Mouse (Mus musculus) liver, adult 2 months (tissue): ENCODE results near the gene Dock2. TPM values are rescaled to one million over a fixed set of nuclear protein-coding genes. Genes with fewer than 3 reads are reported as not detected.

Experiments
- DNase-seq: peaks from one replicate; pipeline ENCODE4 v3.0.0-alpha.2; 2011; ENCODE audit warnings: low read depth, low spot score; ENCODE audit errors: extremely low read depth
- H3K27ac ChIP-seq: fragments of 200-500 bp; replicated peaks from 2 replicates; pipeline ENCODE4 v1.5.1; 2012; ENCODE audit warnings: low read depth, mild to moderate bottlenecking, control low read depth, inconsistent platforms, low read length; ENCODE audit not compliant: insufficient read depth
- H3K27me3 ChIP-seq: fragments of 200-500 bp; 2 replicates; pipeline ENCODE4 v1.6.1; 2012; ENCODE audit warnings: mild to moderate bottlenecking, moderate library complexity, low read length, inconsistent platforms; ENCODE audit not compliant: control insufficient read depth, insufficient read depth
- H3K36me3 ChIP-seq: fragments of 200-500 bp; 2 replicates; pipeline ENCODE4 v1.6.1; 2012; ENCODE audit warnings: low read length, inconsistent platforms; ENCODE audit not compliant: control insufficient read depth, insufficient read depth
- H3K4me1 ChIP-seq: fragments of 200-500 bp; 2 replicates; pipeline ENCODE4 v1.6.1; 2011; ENCODE audit warnings: low read length; ENCODE audit not compliant: control insufficient read depth, insufficient read depth
- H3K4me3 ChIP-seq: fragments of 200-500 bp; 2 replicates; pipeline ENCODE4 v1.5.1; 2011; ENCODE audit warnings: low read depth, mild to moderate bottlenecking, control low read depth, low read length, moderate library complexity; ENCODE audit not compliant: insufficient read depth
- H3K79me2 ChIP-seq: fragments of 200-500 bp; 2 replicates; pipeline ENCODE4 v1.6.1; 2012; ENCODE audit warnings: inconsistent platforms, mild to moderate bottlenecking, low read length, moderate library complexity; ENCODE audit not compliant: control insufficient read depth, insufficient read depth
- H3K9ac ChIP-seq: fragments of 200-500 bp; 2 replicates; pipeline ENCODE4 v1.6.1; 2012; ENCODE audit warnings: low read depth, mild to moderate bottlenecking, control low read depth, inconsistent platforms, low read length
- CTCF ChIP-seq: fragments of 200-500 bp; IDR thresholded peaks from 2 replicates; pipeline ENCODE4 v1.5.1; 2011; ENCODE audit warnings: low read depth, low read length, control low read depth
- POLR2A ChIP-seq: fragments of 200-500 bp; IDR thresholded peaks from 2 replicates; pipeline ENCODE4 v1.6.1; 2011; ENCODE audit warnings: low read length, control low read depth; ENCODE audit not compliant: insufficient read depth; ENCODE audit errors: extremely low read depth
- WGBS: fragments of 180-500 bp; shearing (Covaris S2); methylation state at CpG from one replicate; pipeline ENCODE4 v1.1.7; 2018; 5-methylcytosine and 5-hydroxymethylcytosine counted together
- polyA plus RNA-seq: library from polyadenylated mRNA; depleted of rRNA; stranded (reverse); fragments of >200 nt; gene quantifications from 2 replicates; pipeline ENCODE4 v1.2.3, GENCODE M21; 2012
- total RNA-seq: library from RNA; depleted of rRNA; stranded (reverse); fragments of >200 nt; gene quantifications from 2 replicates; pipeline ENCODE4 v1.2.3, GENCODE M21; 2014

Dock2 gene
- total and polyA plus RNA-seq, 2 experiments, result 0.95 to 4.0 TPM

DNA sequence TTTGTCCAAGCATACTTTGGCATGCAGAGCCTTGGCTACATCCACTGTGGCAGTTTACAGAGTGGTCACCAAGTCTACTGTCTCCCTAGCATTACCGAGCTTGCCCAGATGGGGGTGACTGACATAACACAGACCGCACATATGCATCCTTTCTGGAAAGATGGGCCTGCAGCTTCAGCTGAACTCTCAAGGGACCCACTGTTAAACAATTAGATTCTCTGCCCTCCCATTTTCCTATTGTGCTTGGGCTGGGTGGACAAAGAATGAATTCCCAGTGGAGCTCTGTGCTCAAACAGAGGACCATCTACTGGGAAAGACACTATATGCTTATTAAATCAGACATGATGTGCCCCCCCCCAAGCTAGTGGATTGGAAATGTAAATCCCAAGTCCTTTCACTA is 9.1 kb downstream of the Dock2 start:
- H3K9ac ChIP-seq, result no peak overlapping the region
- H3K27ac ChIP-seq, result no peak overlapping the region
- no peaks in the 10 kb centered on the region for H3K27me3 ChIP-seq
- H3K36me3 ChIP-seq, result no peaks in the 10 kb centered on the region
- 66% methylated on average over 2 of the region's 2 CpGs for WGBS
- H3K4me1 ChIP-seq, result no peaks in the 10 kb centered on the region
- no peaks in the 10 kb centered on the region for H3K79me2 ChIP-seq
- no peak for TF ChIP-seq CTCF
- TF ChIP-seq POLR2A, result no peak
- no peak for DNase-seq
- no peak overlapping the region for H3K4me3 ChIP-seq

DNA sequence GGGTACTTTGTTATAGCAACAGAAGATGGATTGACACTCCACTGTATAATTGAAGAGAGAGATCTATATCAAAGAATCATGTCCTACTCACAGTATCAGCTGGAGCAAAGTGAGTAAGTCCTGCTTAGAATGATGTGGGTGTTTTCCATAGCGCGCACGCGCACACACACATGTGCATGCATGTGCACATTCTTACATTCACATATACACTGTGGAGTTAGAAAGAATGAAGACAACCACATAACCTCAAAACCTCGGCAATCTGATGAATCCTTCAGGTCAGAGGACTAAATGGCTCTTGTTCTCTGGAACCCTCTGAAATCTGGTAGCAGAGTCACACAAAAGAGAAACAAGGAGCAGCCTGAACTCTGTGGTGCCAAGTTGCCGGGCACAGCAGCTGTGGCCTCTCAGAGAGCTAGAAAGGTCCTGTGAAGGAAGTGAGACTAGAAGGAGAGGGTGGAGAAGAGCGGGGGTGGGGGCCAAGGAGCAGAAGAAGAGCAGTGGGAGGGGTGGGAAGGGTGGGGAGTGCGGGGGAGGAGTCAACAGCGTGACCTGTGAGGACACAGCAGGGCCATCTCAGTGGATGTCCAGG is 10.3 kb downstream of the Dock2 start:
- H3K79me2 ChIP-seq, result no peaks in the 10 kb centered on the region
- H3K4me3 ChIP-seq, result no peak overlapping the region
- TF ChIP-seq CTCF (no peak), POLR2A (no peak)
- no peak overlapping the region for H3K27ac ChIP-seq
- WGBS, result 82% methylated on average over 9 of the region's 9 CpGs
- no peaks in the 10 kb centered on the region for H3K36me3 ChIP-seq
- no peak overlapping the region for H3K9ac ChIP-seq
- H3K4me1 ChIP-seq, result no peaks in the 10 kb centered on the region
- H3K27me3 ChIP-seq, result no peaks in the 10 kb centered on the region
- no peak for DNase-seq

DNA sequence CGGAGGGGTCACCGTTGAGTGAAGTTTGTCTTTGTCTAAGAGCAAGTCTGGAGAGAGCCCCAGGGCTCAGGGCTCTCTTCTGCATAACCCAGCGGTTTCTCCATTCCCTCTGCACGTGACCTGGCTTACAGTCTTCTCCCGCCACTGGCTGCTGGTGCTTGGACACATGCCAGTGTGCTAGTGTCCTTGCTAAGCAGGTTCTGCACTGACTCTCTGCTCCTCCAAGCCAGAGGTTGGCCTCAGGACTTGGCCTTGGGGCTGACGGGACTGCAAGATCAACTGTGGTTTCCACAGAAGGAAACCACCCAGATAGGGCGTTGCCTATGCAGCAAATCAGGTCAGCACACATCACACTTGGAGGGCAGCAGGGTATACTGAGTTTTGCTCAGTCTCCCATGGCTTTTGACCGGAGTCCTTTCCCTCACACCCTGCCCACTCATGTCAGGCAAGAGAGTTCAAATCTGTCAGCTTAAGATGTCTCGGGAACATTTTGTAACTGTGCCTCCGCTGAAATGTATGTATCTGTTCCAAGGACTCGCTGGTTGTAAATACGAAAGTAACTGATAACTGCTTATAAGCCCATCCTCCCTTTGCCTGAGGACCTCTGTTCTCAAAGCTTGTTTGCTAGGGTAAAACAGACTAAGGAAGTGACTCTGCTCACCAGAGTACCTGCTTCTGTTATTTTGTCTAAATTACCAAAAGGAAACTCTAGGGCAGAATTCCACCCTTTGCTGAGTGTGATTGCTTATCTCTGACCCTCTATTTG is 12.3 kb downstream of the Dock2 start:
- Histone ChIP-seq H3K27ac (peak overlapping the region; percentile 25), H3K4me3 (no peak overlapping the region), H3K79me2 (no peaks in the 10 kb centered on the region), H3K36me3 (no peaks in the 10 kb centered on the region), H3K4me1 (no peaks in the 10 kb centered on the region), H3K9ac (no peak overlapping the region), H3K27me3 (no peaks in the 10 kb centered on the region)
- TF ChIP-seq CTCF, result no peak
- no peak for TF ChIP-seq POLR2A
- DNase-seq, result peak; percentile 25
- 63% methylated on average over 12 of the region's 12 CpGs for WGBS

DNA sequence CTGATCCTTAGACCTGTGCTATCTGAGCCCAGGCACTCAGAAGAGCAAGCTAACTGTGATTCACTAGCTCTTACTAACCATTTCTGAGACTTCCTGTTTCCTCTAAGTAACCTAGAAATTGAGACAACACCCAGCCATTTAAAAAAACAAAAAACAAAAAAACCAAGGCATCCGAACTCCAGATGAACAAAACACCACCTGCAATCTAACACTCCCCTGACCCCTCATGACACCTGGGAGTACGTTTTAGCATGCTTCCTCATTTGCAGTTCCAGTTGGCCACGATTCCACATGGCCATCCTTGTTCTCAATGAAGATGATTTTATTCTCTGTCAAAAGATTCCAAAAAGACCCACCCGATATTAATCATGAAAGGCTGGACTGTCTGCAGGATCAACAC is 13.0 kb downstream of the Dock2 start:
- Histone ChIP-seq H3K27me3 (no peaks in the 10 kb centered on the region), H3K79me2 (no peaks in the 10 kb centered on the region), H3K4me3 (no peak overlapping the region), H3K27ac (peak overlapping the region; percentile 25; the same call in 1 of the 2 replicates), H3K9ac (no peak overlapping the region), H3K36me3 (no peaks in the 10 kb centered on the region), H3K4me1 (no peaks in the 10 kb centered on the region)
- WGBS, result 61% methylated on average over 4 of the region's 4 CpGs
- no peak for TF ChIP-seq CTCF
- no peak for TF ChIP-seq POLR2A
- no peak for DNase-seq

DNA sequence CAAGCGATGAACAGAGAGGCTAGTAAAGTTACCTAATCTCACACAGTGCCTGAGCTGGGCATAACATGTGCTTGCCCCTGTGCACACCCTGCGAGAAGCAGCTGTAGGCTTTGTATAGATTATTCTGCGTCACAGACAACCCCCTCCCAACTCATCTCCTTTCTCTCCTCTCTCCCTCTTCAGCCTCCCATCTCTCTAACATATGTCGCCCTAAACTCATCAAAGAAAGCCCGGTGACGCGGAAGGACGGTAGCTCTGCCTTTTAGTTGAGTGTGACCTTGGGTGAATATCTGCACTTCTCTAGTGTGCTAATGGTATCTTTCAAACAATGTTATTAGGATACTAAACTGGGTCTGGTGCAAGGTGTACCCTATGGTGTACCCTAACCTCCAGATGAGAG is 13.7 kb downstream of the Dock2 start:
- H3K4me1 ChIP-seq, result no peaks in the 10 kb centered on the region
- H3K27ac ChIP-seq, result no peak overlapping the region
- no peak overlapping the region for H3K9ac ChIP-seq
- H3K36me3 ChIP-seq, result no peaks in the 10 kb centered on the region
- no peaks in the 10 kb centered on the region for H3K79me2 ChIP-seq
- H3K27me3 ChIP-seq, result no peaks in the 10 kb centered on the region
- H3K4me3 ChIP-seq, result no peak overlapping the region
- 87% methylated on average over 8 of the region's 8 CpGs for WGBS
- TF ChIP-seq POLR2A (no peak), CTCF (no peak)
- DNase-seq, result no peak

DNA sequence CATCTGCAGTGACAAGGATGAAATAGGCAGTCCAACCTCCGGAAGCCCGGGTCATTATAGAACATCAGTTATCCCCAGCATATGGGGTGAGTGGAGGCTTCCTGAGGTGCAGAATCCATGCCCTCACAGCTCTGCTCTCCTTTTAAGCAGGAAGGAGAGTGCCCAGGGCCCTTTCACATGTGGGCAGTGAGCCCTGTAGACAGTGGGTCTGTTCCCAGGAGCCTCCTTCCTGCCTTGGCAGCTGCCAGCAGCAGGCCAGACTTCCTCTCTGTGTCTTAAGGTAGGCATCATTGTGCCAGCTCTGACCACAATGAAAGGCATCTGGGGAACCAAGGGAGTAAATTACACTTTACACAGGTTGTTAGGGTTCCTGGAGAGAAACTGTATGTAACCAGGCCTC is 14.3 kb downstream of the Dock2 start:
- Histone ChIP-seq H3K27me3 (no peaks in the 10 kb centered on the region), H3K79me2 (no peaks in the 10 kb centered on the region), H3K9ac (no peak overlapping the region), H3K4me3 (no peak overlapping the region), H3K4me1 (no peaks in the 10 kb centered on the region), H3K27ac (no peak overlapping the region), H3K36me3 (no peaks in the 10 kb centered on the region)
- 88% methylated on average over 2 of the region's 2 CpGs for WGBS
- TF ChIP-seq CTCF (no peak), POLR2A (no peak)
- no peak for DNase-seq
